Mouse (Mus musculus): ENCODE results near the gene Kcnh3.

Gene Kcnh3

GRCm38 (mm10) chr15:99284527-99285188 is 60.0 kb downstream of the Kcnh3 start:
- no peak for DNase-seq (ENCODE audit: extremely low spot score, low spot score)

GRCm38 (mm10) chr15:99285189-99285535 is 60.5 kb downstream of the Kcnh3 start:
- no peak for DNase-seq (ENCODE audit: extremely low spot score, low spot score)

GRCm38 (mm10) chr15:99290586-99290985 is 65.9 kb downstream of the Kcnh3 start:
- no peak for DNase-seq (ENCODE audit: extremely low spot score, low spot score)
